Mouse (Mus musculus) erythroblast, adult 5-6 weeks (primary cell): ENCODE data around the gene Ston2. TPM values are rescaled to one million over a fixed set of nuclear protein-coding genes. Genes with fewer than 3 reads are reported as not detected.

ENCODE experiments used
- ATAC-seq: replicated peaks from 2 replicates; pipeline ENCODE4 v1.8.0; 2016; ENCODE audit warnings: moderate number of reproducible peaks, mild to moderate bottlenecking, moderate TSS enrichment, inconsistent platforms; ENCODE audit not compliant: poor library complexity, low FRiP score, severe bottlenecking
- total RNA-seq, 2 experiments: library from RNA; stranded (forward) in 1 of 2; stranded (reverse) in 1 of 2; fragments of 150-400 nt in 1 of 2; fragments of 200-764, 138-1000 nt in 1 of 2; gene quantifications; 2 replicates each; pipeline versions ENCODE4 v1.2.3 to v1.2.4; 2015 to 2017; ENCODE audit warnings: low replicate concordance in 2 of 2

Ston2 gene
- total RNA-seq, 2 experiments from 2014 or later: 0.58 to 2.0 TPM

DNA sequence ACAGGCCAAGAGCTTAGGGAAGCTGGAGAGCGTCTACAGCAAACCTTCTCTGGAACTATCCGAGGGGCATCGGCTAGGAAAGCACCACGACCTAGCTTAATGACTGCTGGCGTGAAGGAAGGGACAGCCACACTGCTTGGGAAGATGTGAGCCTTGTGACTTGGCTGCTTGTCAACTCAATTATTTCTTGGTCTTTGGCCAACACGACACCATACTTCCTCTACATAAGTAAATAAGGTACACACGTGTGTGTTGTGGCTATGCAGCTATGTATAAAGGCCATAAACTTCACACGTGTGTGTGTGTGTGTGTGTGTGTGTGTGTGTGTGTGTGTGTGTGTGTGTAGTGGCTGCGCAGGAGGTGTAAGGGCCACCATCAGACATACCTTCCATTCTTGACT is 112.2 kb downstream of the Ston2 start:
- ATAC-seq: no peak

DNA sequence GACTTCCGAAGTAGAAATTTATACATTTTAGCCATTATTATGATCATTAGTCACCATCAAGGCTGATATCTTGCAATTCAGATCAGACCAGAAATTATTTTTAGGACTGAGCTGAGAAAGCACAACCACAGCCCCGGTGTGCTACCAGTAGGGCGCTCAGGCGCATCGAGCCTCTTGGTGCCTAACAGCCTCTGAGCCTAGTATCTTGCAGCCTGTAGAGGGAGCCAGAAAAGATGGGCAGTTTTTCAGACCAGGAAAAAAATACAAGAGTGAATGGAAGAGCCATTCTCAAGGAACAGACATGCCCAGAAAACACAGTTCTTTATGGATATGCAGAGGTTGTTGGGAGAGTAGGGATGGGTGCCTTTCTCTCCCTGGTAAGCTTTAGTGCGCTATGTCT is 115.0 kb downstream of the Ston2 start:
- ATAC-seq: no peak

DNA sequence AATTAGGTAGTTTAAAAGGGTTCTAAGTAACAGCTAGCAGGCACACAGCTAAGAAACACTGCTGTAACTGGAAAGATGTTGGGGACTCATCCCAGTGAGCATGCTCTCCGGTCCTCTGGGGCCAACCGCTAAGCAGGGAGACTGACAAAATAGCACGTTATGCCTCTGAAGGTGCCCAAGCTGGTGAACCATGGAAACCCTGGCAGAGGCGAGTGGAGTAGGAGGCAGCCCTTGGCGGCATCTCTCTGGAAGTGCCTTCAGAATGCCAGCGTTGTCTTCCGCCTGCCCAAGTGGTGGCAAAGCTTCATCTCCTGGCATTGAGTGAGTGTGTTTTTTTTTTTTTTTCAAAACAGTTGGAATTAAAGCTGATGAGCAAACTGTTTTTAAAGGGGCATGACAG is 115.7 kb downstream of the Ston2 start:
- no peak for ATAC-seq

DNA sequence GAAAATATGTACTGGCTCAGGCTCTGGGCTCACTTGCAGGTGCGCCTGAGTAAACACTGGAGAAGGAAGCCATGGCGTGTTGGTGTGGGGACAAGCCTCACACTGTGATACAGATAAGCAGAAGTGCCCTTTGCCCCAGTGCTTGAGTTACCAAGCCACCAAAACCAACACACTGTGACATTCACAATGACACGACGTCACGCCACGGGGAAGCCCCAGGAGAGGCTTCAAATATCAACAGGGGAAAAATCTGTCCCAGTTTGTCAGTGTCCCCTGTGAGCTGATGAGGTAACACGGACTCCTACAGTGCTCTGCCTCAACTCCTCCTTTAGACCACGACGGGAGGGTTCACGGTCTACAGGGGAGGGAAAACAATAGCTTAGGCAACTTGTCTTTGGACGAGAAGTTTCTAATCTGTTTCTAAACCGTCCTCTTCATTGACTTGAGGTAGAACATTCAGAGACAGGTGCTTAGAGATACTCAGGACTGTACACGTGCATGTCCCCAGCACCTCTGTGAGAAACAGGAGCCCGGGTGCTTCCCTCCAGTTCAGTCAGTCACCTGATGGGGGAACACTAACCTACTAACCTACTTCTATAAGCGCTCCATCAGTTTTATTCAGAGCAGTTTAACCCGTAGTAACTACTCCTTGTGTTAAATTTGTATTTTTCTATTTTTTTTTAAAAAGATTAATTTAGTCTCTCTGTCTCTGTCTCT is 119.5 kb downstream of the Ston2 start:
- no peak for ATAC-seq

DNA sequence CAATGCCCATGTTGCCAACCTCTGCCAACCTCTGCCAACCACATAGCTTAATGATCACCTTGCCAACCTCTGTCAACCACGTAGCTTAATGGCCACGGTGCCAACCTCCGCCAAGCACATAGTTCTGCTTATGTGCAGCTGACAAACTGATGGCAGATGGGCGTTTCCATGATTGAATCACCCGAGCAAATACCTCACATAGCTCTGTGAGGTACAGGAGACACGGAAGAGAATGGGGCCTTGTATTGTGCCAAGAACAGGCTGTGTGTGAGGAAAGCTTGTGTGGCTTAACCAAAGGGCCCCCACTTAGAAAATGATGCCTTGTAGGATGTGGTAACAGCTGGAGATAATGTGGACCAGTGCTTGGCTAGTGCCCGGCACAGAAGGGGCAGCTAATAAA is 120.4 kb downstream of the Ston2 start:
- no peak for ATAC-seq

DNA sequence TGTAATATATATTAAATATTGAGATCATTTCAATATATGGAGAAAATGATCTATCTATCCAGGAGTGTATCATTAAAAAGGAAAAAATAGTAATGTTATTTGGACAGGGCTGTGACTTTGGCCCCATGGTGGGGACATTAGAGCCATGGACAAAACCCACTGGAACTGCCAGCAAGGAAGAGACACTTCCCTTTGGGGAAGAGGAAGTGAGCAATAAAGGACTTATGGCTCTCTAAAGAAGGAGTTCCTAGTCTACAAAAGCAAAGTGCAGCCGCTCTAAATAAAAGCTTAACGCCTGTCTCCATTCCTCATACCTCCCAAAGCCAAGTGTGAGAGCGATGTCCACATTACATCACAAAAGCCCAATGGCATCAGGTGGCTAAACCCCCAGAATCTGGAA is 121.6 kb downstream of the Ston2 start:
- no peak for ATAC-seq

DNA sequence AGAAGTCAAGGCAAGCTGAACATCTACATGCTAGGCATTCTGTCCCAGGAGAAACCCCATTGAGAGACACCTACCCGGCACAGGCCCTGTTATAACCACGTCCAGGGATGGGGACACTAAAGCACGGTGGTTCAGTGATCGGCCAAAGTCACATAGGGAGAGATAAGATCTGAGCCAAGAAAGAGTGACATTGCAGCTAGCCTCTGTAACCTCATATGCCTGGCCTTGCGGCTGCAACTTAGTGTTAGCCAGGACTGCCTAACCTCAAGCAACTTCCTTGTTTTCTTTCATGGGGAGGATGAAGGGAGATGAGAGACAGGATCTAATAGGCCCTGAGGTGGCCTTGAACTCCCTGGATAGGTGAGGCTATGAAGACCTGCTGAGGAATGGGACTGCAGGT is 122.8 kb downstream of the Ston2 start:
- ATAC-seq: no peak

DNA sequence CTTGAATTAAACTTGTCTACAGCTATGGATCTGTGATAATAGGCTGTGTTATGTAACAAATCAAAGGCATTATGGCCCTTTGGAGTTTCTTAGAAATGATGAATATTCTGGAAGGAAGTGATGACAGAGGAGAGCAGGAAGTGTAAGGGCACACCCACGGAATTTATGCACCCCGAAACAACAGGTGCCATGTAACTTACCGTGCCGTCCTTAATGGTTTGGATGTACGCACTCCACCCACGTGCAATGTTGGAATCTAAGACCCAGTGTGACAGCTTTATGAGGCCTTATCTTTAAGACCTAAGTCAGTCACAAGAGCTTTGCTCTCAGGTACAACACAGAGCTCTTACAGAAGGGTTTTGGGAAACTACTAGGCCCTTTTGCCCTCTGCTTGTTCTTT is 124.9 kb downstream of the Ston2 start:
- ATAC-seq: no peak

DNA sequence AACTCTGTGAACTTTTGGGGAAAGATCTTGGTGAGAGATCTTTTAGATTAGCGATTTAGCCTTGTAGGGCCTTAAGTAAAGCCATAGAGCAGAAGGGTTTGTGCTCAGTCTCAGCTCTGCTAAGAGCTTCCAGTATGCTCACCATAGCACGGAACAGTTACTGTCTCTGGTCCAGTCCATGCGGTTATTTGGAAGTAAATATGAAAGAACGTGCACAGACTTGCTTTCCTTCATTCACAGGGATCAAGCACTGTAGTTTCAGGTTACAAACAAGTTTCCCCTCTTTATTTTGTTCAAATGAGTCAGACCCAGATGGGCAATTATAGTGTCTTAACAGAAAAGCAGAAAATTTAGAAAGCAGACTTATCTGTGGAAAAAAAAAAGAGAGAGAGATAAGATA is 125.3 kb downstream of the Ston2 start:
- ATAC-seq: no peak

DNA sequence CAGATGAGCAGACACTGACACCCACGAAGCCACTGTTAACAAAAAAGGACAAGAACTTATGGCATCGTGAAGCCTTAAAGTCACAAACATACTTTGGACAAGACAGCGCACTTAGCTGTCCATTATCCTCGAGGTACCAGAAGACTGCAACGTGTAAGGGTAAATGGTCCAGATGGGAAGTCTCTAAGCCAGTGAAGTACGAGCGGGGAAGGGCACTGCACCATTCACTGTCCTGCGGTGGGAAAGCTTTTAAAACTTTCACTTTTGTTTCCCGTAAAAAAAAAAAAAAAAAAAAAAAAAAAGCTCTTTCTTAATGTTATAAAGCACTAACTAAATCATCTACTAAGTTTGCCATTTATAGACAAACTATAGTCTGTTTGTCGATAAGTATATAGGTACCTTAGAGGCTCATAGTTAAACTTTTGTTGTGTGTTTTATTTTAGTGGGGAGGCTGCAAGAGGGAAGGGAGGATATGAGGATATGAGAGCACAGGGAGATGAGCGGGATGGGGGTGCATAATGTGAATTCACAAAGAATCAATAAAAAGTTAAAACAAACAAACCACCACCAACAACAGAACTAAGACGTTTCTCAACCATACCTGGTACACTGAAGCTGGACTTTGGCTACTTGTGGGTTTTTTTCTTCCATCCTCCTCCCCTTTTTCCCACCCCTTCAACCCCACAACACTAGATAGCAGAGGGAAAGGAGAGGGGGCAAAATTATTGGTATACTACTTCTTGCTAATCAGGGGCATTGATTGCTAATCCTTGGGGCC is 127.4 kb downstream of the Ston2 start:
- no peak for ATAC-seq

DNA sequence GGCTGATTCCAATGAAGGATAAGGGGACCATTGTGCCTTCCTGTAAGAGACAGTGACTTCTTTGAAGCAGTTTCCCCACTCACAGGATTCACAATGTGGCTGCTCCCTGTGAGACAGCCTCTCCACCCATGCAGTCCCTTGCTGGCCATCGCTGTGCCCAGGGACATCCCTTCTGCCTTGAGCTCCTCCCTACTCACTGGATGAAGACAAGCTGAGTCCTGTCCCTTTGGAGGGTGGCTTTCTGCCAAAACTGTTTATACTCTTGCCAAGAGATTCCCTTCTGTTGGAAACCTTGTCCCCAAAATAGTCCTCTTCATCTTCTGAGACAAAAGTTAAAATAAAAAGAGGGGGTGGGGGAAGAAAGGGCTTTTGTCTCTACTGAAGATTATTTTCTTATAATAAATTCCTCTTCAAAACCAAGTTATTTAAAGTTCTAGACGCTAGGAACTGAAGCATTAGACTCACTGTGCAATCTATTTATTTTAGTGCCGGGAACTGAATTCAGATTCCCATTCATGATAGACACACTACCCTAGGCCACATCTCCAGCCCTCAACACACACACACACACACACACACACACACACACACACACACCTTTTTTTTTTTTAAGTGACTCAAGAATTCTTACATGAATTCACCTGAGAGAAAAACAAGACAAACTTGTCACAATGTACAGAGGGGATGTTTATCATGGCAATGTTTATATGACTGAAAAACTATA is 133.6 kb downstream of the Ston2 start:
- no peak for ATAC-seq

DNA sequence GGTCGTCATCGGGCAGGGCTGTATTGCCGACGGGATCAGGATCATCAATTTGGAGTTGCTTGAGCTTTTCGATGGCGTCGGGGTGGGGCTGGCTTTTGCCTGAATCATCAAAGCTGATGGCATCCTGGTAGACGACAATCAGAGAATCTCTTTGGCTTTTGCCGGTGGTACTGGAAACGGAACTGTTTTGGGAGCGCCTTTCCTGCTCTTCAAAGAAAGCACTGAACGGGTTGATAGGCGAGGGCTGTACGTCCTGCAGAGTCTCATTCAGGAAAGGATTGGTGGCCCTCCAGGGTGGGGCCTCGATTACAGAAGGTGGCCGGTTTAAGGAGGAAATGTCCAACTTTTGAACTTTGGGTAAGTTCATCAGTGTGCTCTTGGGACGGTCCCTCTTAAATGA is 139.8 kb downstream of the Ston2 start:
- no peak for ATAC-seq

DNA sequence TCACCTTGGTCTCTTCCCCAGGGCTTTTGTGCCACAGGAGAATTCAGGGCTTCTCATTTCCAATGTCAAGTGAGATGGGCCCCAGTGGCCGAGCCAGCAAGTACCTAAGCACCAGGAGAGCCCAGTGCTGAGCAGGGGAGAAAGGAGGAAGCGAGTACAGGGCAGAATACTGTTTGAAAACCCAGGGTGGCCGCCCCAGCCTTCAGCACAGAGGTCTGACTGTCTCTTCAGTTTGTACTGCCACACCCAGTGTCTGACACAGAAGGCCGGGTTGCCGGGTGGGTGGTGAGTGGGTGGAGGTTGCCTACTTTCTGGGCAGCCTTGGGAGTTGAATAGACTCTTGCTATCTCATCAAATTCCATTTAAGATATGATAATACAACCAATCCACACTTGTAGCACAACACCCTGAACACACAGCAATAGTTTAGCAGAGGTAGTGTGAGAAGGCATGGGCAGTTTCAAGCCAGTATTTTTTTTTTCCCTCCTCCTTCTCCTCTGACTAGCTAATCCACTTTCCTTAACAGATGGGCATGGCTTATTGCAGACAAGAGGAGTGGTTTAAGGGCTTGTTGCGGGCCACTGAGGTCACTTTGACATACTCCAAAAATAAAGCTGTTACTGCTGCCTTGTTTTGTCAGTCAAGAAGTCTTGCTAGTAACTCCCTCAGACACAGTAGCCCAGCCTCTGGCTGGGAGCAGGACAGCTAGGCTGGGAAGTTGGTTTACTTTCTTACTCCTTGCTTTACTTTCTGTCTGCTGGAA is 142.6 kb downstream of the Ston2 start:
- ATAC-seq: no peak

DNA sequence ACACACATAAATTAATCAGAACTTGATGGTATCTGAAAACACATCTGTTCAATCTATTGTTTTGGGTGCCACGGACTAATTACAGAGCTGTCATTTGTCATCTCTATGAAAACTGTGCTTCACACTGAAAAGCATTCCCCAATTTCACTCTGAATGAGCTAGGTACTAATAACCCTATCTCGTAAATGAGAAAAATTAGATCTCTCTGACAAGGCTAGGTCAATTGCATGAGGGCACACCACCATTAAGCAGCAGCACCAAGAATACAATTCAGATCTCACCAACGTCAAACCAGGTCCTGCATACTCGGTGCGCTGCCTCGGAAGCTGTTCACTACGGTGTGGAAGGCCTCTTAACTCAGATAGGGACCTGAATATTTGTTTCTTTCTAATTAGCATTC is 145.0 kb downstream of the Ston2 start:
- no peak for ATAC-seq

DNA sequence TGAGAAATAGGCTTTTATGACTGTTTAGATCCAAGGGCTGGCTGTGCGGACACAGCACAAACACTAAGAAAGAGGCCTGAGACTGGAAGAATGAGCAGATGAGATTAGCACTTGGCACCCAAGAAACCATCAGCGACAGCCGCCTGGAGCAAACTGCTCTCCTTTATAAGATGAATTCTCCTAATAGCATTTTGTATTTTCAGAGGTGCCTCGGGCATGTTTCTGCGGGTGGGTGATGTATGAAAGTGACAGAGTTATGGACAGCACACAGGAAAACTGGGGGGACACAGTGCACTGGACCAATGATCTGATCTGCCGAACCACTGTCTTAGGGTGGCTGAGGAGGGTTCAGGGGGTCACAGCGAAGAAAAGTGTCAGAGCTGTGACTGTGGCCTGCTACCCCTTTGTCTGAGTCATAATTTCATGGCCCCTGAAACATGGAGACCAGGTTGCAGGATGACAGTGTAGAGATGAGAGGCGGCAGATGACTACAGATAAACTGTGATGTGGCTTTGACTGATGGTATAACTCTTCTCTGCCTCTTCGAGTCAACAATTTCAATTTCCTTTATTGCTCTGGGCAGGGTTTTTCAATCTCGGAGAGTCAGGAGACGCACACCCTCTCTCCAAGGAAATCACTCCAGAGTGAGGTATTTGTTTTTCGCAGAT is 145.6 kb downstream of the Ston2 start:
- ATAC-seq: no peak

DNA sequence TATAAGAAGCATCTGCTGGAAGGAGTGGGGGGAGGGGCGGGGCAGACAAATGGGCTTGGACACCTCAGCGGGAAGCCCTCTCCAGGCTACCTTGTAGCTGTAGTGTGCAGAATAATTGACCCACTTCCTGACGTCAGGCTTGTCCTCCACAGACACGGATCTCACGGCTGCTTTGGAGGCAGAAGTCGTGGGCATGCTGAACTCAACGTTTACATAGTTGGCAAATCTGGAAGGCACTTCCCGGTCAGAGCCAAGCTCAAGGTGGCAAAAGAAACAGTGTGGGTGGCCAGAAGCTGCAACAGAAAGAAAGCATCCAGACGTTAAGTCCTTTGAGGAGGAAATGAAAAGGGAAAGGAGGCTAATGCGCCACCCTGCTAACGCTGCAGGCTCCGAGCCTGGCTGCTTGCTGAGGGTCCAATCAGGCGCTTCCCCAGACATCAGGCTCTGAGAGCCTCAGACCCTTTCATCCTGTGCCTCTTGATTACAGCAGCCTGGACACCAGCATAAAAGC is 146.5 kb downstream of the Ston2 start:
- ATAC-seq: no peak

DNA sequence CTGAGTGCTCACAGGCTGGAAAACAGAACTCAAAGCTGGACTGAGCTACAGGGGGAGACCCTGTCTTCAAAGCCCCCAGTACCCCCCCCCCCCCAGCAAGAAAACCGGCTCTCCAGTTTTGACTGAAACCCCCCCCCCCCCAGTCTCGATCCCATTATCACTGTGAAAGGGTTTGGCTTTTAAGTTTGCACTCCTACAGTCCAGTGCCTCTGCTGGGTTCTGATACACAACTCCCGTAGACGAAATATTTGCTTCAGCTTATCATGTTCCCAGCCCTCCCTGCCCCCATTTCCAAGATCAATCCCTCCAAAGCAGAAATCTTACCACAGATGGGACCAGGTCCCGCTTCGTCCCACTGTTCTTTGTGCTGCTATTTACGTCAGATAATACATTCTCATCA is 147.1 kb downstream of the Ston2 start:
- no peak for ATAC-seq

DNA sequence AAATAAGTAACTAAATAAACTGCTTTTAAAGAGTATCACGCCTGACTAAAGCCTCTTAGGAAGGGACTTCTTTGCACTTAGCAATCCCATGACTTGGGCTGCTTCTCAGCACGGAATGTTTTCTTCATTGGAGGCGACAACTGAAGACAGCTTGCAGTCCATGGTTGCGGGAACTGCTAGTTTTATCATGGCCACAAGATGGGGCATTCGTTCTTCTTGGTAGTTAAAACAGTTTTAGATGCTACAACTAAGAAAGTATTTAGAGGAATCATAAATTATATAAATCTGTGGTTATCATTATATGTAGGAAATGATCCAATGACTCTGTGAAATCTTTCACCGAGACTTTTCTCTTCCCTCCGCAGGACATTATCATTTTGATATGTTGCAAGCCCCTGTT is 147.5 kb downstream of the Ston2 start:
- no peak for ATAC-seq

DNA sequence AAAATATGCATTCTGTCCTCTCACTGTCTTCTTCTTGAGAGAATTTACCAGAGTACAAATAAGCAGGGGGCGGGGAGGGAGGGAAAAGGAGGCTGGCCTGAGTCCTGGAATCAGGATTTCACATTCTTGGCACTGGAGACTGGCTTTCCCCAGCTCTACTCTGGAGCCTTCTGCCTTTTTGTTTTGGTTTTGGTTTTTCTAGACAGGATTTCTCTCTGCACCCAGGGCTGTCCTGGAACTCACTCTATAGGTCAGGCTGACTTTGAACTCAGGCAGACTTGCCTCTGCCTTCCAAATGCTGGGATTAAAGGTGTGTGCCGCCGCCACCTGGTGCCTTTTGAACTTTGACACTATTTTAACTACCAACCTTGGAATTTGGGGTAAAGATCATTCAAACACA is 149.8 kb downstream of the Ston2 start:
- no peak for ATAC-seq
